Mouse (Mus musculus) cerebellum, adult 2 months (tissue): Measurements from ENCODE around the gene Il17ra.

Experiments
- CTCF ChIP-seq: fragments of 200-500 bp; IDR thresholded peaks from 2 replicates; pipeline ENCODE4 v1.5.1; 2011; ENCODE audit warnings: low read depth, mild to moderate bottlenecking, control low read depth, low read length, moderate library complexity, borderline replicate concordance; ENCODE audit not compliant: insufficient read depth
- POLR2A ChIP-seq: fragments of 200-500 bp; IDR thresholded peaks from 2 replicates; pipeline ENCODE4 v1.6.1; 2011; ENCODE audit warnings: low read length, control low read depth, borderline replicate concordance; ENCODE audit not compliant: insufficient read depth

GRCm38 (mm10) chr6:120504051-120504450 is 41.0 kb downstream of the Il17ra start:
- TF ChIP-seq CTCF: no peak
- TF ChIP-seq POLR2A: no peak
